Mouse (Mus musculus) embryo, embryonic 10.5 days (tissue): ENCODE results near the gene Slc46a2.

Source experiments
- DNase-seq: peaks from one replicate; pipeline ENCODE4 v3.0.0-alpha.2; 2015; ENCODE audit warnings: low spot score

Gene Slc46a2

GRCm38 (mm10) chr4:59891723-59892416 is 23.0 kb downstream of the Slc46a2 start:
- DNase-seq: no peak

- DNase-seq: no peak
These were observed 24.7 kb downstream of the Slc46a2 start for GRCm38 (mm10) chr4:59890086-59890600.

- DNase-seq: no peak
These were observed 26.8 kb downstream of the Slc46a2 start for GRCm38 (mm10) chr4:59888014-59888413.

- no peak for DNase-seq
These were observed 27.8 kb downstream of the Slc46a2 start for GRCm38 (mm10) chr4:59887011-59887410.

GRCm38 (mm10) chr4:59886281-59886680 is 28.6 kb downstream of the Slc46a2 start:
- DNase-seq: no peak

GRCm38 (mm10) chr4:59884136-59884696 is 30.6 kb downstream of the Slc46a2 start:
- DNase-seq: no peak

- DNase-seq: no peak
These were observed 33.6 kb downstream of the Slc46a2 start for GRCm38 (mm10) chr4:59881210-59881609.

GRCm38 (mm10) chr4:59880725-59881124 is 34.1 kb downstream of the Slc46a2 start:
- no peak for DNase-seq

- no peak for DNase-seq
These were observed 35.4 kb downstream of the Slc46a2 start for GRCm38 (mm10) chr4:59879444-59879843.

- DNase-seq: no peak
These were observed 36.3 kb downstream of the Slc46a2 start for GRCm38 (mm10) chr4:59878595-59878994.

GRCm38 (mm10) chr4:59877025-59877424 is 37.8 kb downstream of the Slc46a2 start:
- no peak for DNase-seq

- DNase-seq: no peak
These were observed 38.3 kb downstream of the Slc46a2 start for GRCm38 (mm10) chr4:59876570-59876969.

- DNase-seq: peak; percentile 29
These were observed 41.0 kb downstream of the Slc46a2 start for GRCm38 (mm10) chr4:59873830-59874229.

- no peak for DNase-seq
These were observed 41.6 kb downstream of the Slc46a2 start for GRCm38 (mm10) chr4:59873240-59873639.

GRCm38 (mm10) chr4:59870859-59871591 is 43.8 kb downstream of the Slc46a2 start:
- DNase-seq: peak; percentile 91

- DNase-seq: no peak
These were observed 44.4 kb downstream of the Slc46a2 start for GRCm38 (mm10) chr4:59870433-59870832.

GRCm38 (mm10) chr4:59869488-59870057 is 45.3 kb downstream of the Slc46a2 start:
- DNase-seq: no peak

- no peak for DNase-seq
These were observed 46.8 kb downstream of the Slc46a2 start for GRCm38 (mm10) chr4:59868086-59868485.

GRCm38 (mm10) chr4:59863869-59864268 is 51.0 kb downstream of the Slc46a2 start:
- no peak for DNase-seq

GRCm38 (mm10) chr4:59862335-59862734 is 52.5 kb downstream of the Slc46a2 start:
- DNase-seq: no peak

GRCm38 (mm10) chr4:59861871-59862270 is 53.0 kb downstream of the Slc46a2 start:
- no peak for DNase-seq

- no peak for DNase-seq
These were observed 54.4 kb downstream of the Slc46a2 start for GRCm38 (mm10) chr4:59860431-59860830.
